Mouse (Mus musculus): ENCODE results near the gene Cnot2.

Cnot2 gene

DNA sequence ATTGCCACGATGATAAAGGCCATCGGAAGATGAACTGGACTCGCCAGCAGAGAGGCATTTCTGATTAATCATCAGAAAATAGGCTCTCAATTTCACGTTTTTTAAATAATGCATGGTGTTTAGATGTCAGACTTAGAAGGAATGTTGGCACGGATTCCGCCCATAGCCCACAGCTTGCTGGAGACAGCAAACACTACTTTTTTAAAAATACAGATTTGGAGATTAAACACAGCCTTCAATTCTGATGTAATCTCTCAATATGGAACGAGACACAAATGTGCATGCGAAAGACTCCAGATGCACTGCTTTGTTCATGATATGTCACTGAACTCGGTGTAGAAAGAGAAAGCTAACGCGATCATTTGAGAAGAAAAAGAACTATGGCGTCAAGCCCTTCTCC lies 145.9 kb downstream of the Cnot2 start:
- DNase-seq (ENCODE audit: extremely low read depth, low read depth, low spot score): no peak
